In genomic region chr12:30690038-30690437, GRCm38 (mm10) we compare ENCODE assay signal across 21 mouse cellular contexts.
DNase-seq lines count a peak whose midpoint lies in the region; ATAC-seq and TF ChIP-seq lines count a peak whose summit lies in the region.
"Had no signal": no experiment of that assay in that cellular context is flagged by ENCODE, and none has a peak within 500 bp of the region (broad histone marks: within the 10 kb centered on the region; RNA-seq: fewer than 3 reads in every experiment).

No protein-coding gene starts in this region.

- H3K9ac ChIP-seq in kidney, embryonic 15.5 days = no peak overlapping the region
- no peak overlapping the region for H3K9ac ChIP-seq in midbrain, postnatal 0 days (replicated peaks; ENCODE audit: low read length, poor library complexity, severe bottlenecking)
- no peak overlapping the region for H3K9ac ChIP-seq in midbrain, embryonic 14.5 days (replicated peaks; ENCODE audit: low read length)
- H3K9ac ChIP-seq: embryonic facial prominence, embryonic 15.5 days; hindbrain, embryonic 15.5 days; limb, embryonic 15.5 days; neural tube, embryonic 13.5 days had no signal

- H3K4me2 ChIP-seq in kidney, embryonic 15.5 days = no peak overlapping the region
- no peak overlapping the region for H3K4me2 ChIP-seq in midbrain, postnatal 0 days (ENCODE audit: low read depth, low read length, poor library complexity, severe bottlenecking)
- H3K4me2 ChIP-seq in midbrain, embryonic 14.5 days (ENCODE audit: low read length) = no peak overlapping the region
- H3K4me2 ChIP-seq: embryonic facial prominence, embryonic 15.5 days; hindbrain, embryonic 15.5 days; limb, embryonic 15.5 days; neural tube, embryonic 13.5 days had no signal

- H3K4me1 ChIP-seq in kidney, embryonic 15.5 days = no peaks in the 10 kb centered on the region
- H3K4me1 ChIP-seq in midbrain, postnatal 0 days (ENCODE audit: insufficient read depth, low read length) = no peaks in the 10 kb centered on the region
- no peaks in the 10 kb centered on the region for H3K4me1 ChIP-seq in midbrain, embryonic 14.5 days (ENCODE audit: control insufficient read depth, insufficient read depth, low read length)
- peaks cover 20% of the 10 kb centered on the region for H3K4me1 ChIP-seq in embryonic facial prominence, embryonic 10.5 days
- H3K4me1 ChIP-seq: embryonic facial prominence, embryonic 15.5 days; forebrain, embryonic 10.5 days; hindbrain, embryonic 15.5 days; limb, embryonic 15.5 days; midbrain, embryonic 10.5 days; neural tube, embryonic 13.5 days had no signal

- WGBS in kidney, embryonic 15.5 days = 63% methylated on average over 4 of the region's 4 CpGs
- 81% methylated on average over 4 of the region's 4 CpGs for WGBS in midbrain, postnatal 0 days
- WGBS in midbrain, embryonic 14.5 days = 81% methylated on average over 4 of the region's 4 CpGs
- 76% methylated on average over 4 of the region's 4 CpGs for WGBS in embryonic facial prominence, embryonic 10.5 days

- no peaks in the 10 kb centered on the region for H3K9me3 ChIP-seq in kidney, embryonic 15.5 days (replicated peaks)
- no peaks in the 10 kb centered on the region for H3K9me3 ChIP-seq in midbrain, postnatal 0 days (ENCODE audit: low read length)
- H3K9me3 ChIP-seq in midbrain, embryonic 14.5 days (ENCODE audit: control insufficient read depth, low read length) = no peaks in the 10 kb centered on the region
- no peaks in the 10 kb centered on the region for H3K9me3 ChIP-seq in embryonic facial prominence, embryonic 10.5 days
- H3K9me3 ChIP-seq: embryonic facial prominence, embryonic 15.5 days; forebrain, embryonic 10.5 days; hindbrain, embryonic 15.5 days; limb, embryonic 15.5 days; neural tube, embryonic 13.5 days had no signal

- no peaks in the 10 kb centered on the region for H3K36me3 ChIP-seq in kidney, embryonic 15.5 days
- H3K36me3 ChIP-seq in midbrain, postnatal 0 days (ENCODE audit: insufficient read depth, low read length) = no peaks in the 10 kb centered on the region
- no peaks in the 10 kb centered on the region for H3K36me3 ChIP-seq in midbrain, embryonic 14.5 days (ENCODE audit: control insufficient read depth, insufficient read depth, low read length)
- H3K36me3 ChIP-seq in embryonic facial prominence, embryonic 10.5 days (replicated peaks) = no peaks in the 10 kb centered on the region
- H3K36me3 ChIP-seq: embryonic facial prominence, embryonic 15.5 days; forebrain, embryonic 10.5 days; hindbrain, embryonic 15.5 days; limb, embryonic 15.5 days; midbrain, embryonic 10.5 days; neural tube, embryonic 13.5 days had no signal

- no peaks in the 10 kb centered on the region for H3K27me3 ChIP-seq in kidney, embryonic 15.5 days
- no peaks in the 10 kb centered on the region for H3K27me3 ChIP-seq in midbrain, postnatal 0 days (ENCODE audit: insufficient read depth, low read length)
- no peaks in the 10 kb centered on the region for H3K27me3 ChIP-seq in midbrain, embryonic 14.5 days (ENCODE audit: control insufficient read depth, insufficient read depth, low read length)
- no peaks in the 10 kb centered on the region for H3K27me3 ChIP-seq in embryonic facial prominence, embryonic 10.5 days (replicated peaks; ENCODE audit: low read depth, poor library complexity, severe bottlenecking)
- H3K27me3 ChIP-seq: embryonic facial prominence, embryonic 15.5 days; hindbrain, embryonic 15.5 days; limb, embryonic 15.5 days; neural tube, embryonic 13.5 days had no signal

- H3K27ac ChIP-seq in kidney, embryonic 15.5 days = no peak overlapping the region
- H3K27ac ChIP-seq in midbrain, postnatal 0 days (ENCODE audit: low read depth, low read length) = no peak overlapping the region
- no peak overlapping the region for H3K27ac ChIP-seq in midbrain, embryonic 14.5 days (replicated peaks; ENCODE audit: low read depth, low read length)
- no peak overlapping the region for H3K27ac ChIP-seq in embryonic facial prominence, embryonic 10.5 days (replicated peaks)
- H3K27ac ChIP-seq: embryonic facial prominence, embryonic 15.5 days; forebrain, embryonic 10.5 days; hindbrain, embryonic 15.5 days; limb, embryonic 15.5 days; midbrain, embryonic 10.5 days; neural tube, embryonic 13.5 days had no signal

- DNase-seq in cerebellum, postnatal 10 days = peak; percentile 15 to 26
- no peak for DNase-seq in cerebellum, postnatal 25 days
- peak; percentile 26 for DNase-seq in kidney, postnatal 10 days
- no peak for DNase-seq in midbrain, postnatal 0 days (ENCODE audit: low spot score)
- DNase-seq in midbrain, embryonic 14.5 days = no peak
- no peak for DNase-seq in ovary, postnatal 36 days (ENCODE audit: low spot score)
- DNase-seq in embryonic facial prominence, embryonic 10.5 days (ENCODE audit: low spot score) = no peak
- DNase-seq: adrenal gland, postnatal 25 days; cerebellum, adult 8-10 months; gastrocnemius, postnatal 14 days; kidney, adult 18-20 months; right cerebral cortex, postnatal 25 days; thymus, postnatal 25 days had no signal

- peak; percentile 19; the same call in 1 of the 2 replicates for TF ChIP-seq CTCF in midbrain, postnatal 0 days (IDR thresholded peaks at IDR 0.05)

- ATAC-seq in kidney, embryonic 15.5 days (replicated peaks; ENCODE audit: low FRiP score) = no peak
- ATAC-seq in midbrain, postnatal 0 days (ENCODE audit: low FRiP score) = no peak
- no peak for ATAC-seq in midbrain, embryonic 14.5 days (ENCODE audit: low FRiP score, low TSS enrichment)
- ATAC-seq: activated CD4-positive, CD25-positive, alpha-beta regulatory T cell, adult 4 months had no signal

- H3K4me3 ChIP-seq in kidney, embryonic 15.5 days (replicated peaks) = no peak overlapping the region
- no peak overlapping the region for H3K4me3 ChIP-seq in midbrain, postnatal 0 days (ENCODE audit: low read depth, low read length)
- no peak overlapping the region for H3K4me3 ChIP-seq in midbrain, embryonic 14.5 days (replicated peaks; ENCODE audit: low read depth, low read length)
- H3K4me3 ChIP-seq in embryonic facial prominence, embryonic 10.5 days = no peak overlapping the region
- H3K4me3 ChIP-seq: embryonic facial prominence, embryonic 15.5 days; forebrain, embryonic 10.5 days; hindbrain, embryonic 15.5 days; limb, embryonic 15.5 days; midbrain, embryonic 10.5 days; neural tube, embryonic 13.5 days had no signal

Comparison
In these comparisons a context has a peak if more than half of its experiments do, and no peak if none do; other contexts are left out.
1. DNase-seq: peak in cerebellum, postnatal 10 days (2 of 2) and kidney, postnatal 10 days (single experiment); none in cerebellum, postnatal 25 days (0 of 2), midbrain, postnatal 0 days (single experiment), midbrain, embryonic 14.5 days (single experiment), ovary, postnatal 36 days (single experiment) and embryonic facial prominence, embryonic 10.5 days (single experiment).